Mouse (Mus musculus) bone marrow, adult 2 months (tissue): ENCODE measurements at regions not wholly inside any gene's neighbourhood (a gene's known extent, or its start where the extent isn't known, plus 50 kb on each side); places are given as distances from the start of the nearest gene placed in this dataset.

Source experiments
- CTCF ChIP-seq: fragments of 200-500 bp; IDR thresholded peaks from 2 replicates; pipeline ENCODE4 v1.5.1; 2011; ENCODE audit warnings: low read length, control low read depth; ENCODE audit not compliant: control insufficient read depth, insufficient read depth
- POLR2A ChIP-seq: fragments of 200-500 bp; IDR thresholded peaks from 2 replicates; pipeline ENCODE4 v1.6.1; 2011; ENCODE audit warnings: low read depth, mild to moderate bottlenecking, control low read depth, low read length, borderline replicate concordance; ENCODE audit not compliant: control insufficient read depth

DNA sequence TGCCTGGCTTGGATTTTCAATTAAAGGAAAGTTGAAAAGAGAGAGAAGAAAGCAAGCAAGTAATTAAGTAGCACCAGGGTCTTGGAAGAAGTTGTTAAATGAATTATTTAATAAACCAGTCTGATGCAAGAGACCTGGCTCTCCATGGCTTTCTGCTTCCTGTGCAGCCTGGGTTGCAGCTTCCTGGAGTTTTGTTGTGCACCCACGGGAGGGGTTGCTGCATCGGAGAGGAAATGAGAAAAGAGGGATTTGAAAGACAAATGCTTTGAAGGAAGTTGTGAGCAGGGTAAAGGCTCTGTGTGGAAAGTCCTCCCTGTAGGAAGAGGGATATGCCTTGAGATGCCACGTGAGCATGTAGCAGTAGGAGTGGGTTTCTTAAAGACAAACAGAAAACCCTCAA, 234.5 kb downstream of the Lrrc3b start:
- TF ChIP-seq POLR2A (no peak), CTCF (no peak)
